Mouse (Mus musculus) CD4-positive helper T cell, adult 2 months (primary cell): ENCODE measurements around the gene Neurog2.

ENCODE experiments used
- DNase-seq: peaks from one replicate; pipeline ENCODE4 v3.0.0-alpha.2; 2012; ENCODE audit warnings: low read depth, missing footprints, low spot score

The Neurog2 gene

GRCm38 (mm10) chr3:127642211-127642610 is 9.3 kb downstream of the Neurog2 start:
- no peak for DNase-seq

GRCm38 (mm10) chr3:127646156-127646825 is 13.4 kb downstream of the Neurog2 start:
- no peak for DNase-seq

- no peak for DNase-seq
Measured at GRCm38 (mm10) chr3:127651742-127652653, 19.1 kb downstream of the Neurog2 start.

GRCm38 (mm10) chr3:127660712-127661111 is 27.8 kb downstream of the Neurog2 start:
- DNase-seq, result no peak

- no peak for DNase-seq
Measured at GRCm38 (mm10) chr3:127661646-127662531, 29.0 kb downstream of the Neurog2 start.

- DNase-seq, result no peak
Measured at GRCm38 (mm10) chr3:127679703-127680102, 46.8 kb downstream of the Neurog2 start.
